Mouse (Mus musculus): ENCODE data around the gene Mycbp. TPM values are rescaled to one million over a fixed set of nuclear protein-coding genes. Genes with fewer than 3 reads are reported as not detected.

The Mycbp gene
- total and polyA plus RNA-seq, 2 experiments from 2014 or later = 8.1 to 50.7 TPM

GRCm38 (mm10) chr4:123956703-123957491 is 52.3 kb downstream of the Mycbp start:
- no peaks in the 10 kb centered on the region for H3K9me3 ChIP-seq (ENCODE audit: low read length)
- no peaks in the 10 kb centered on the region for H3K36me3 ChIP-seq (ENCODE audit: insufficient read depth, low read length)
- peak overlapping the region; percentile 42 for H3K4me2 ChIP-seq (ENCODE audit: low read depth, low read length)
- DNase-seq (ENCODE audit: low spot score) (peak; percentile 93), ATAC-seq (peak; percentile 84)
- H3K27ac ChIP-seq = no peak overlapping the region
- H3K4me3 ChIP-seq (ENCODE audit: low read length) = 0 out of 2 replicates have a peak overlapping the region, but pooled peaks have one; percentile 1
- no peak overlapping the region for H3K9ac ChIP-seq (replicated peaks; ENCODE audit: low read length)
- WGBS = 6% methylated on average over 31 of the region's 31 CpGs
- peaks cover 4% of the 10 kb centered on the region; the same call in 1 of the 2 replicates for H3K27me3 ChIP-seq (ENCODE audit: insufficient read depth, low read length)
- TF ChIP-seq CTCF (IDR thresholded peaks at IDR 0.05; ENCODE audit: low read depth) = peak; percentile 90
- no peaks in the 10 kb centered on the region for H3K4me1 ChIP-seq (ENCODE audit: insufficient read depth, low read length)

- Histone ChIP-seq H3K4me1 (ENCODE audit: insufficient read depth, low read length) (no peaks in the 10 kb centered on the region), H3K9ac (replicated peaks; ENCODE audit: low read length) (no peak overlapping the region), H3K27ac (no peak overlapping the region), H3K27me3 (ENCODE audit: insufficient read depth, low read length) (peaks cover 4% of the 10 kb centered on the region; the same call in 1 of the 2 replicates), H3K4me3 (ENCODE audit: low read length) (0 out of 2 replicates have a peak overlapping the region, but pooled peaks have one; percentile 1), H3K36me3 (ENCODE audit: insufficient read depth, low read length) (no peaks in the 10 kb centered on the region), H3K9me3 (ENCODE audit: low read length) (no peaks in the 10 kb centered on the region), H3K4me2 (ENCODE audit: low read depth, low read length) (peak overlapping the region; percentile 42)
- TF ChIP-seq CTCF (IDR thresholded peaks at IDR 0.05; ENCODE audit: low read depth) = no peak
- DNase-seq (ENCODE audit: low spot score) (no peak), ATAC-seq (no peak)
- 53% methylated on average over 4 of the region's 4 CpGs for WGBS
Measured at GRCm38 (mm10) chr4:123957492-123957808, 52.8 kb downstream of the Mycbp start.

GRCm38 (mm10) chr4:123957891-123958290 is 53.3 kb downstream of the Mycbp start:
- 73% methylated on average over 4 of the region's 4 CpGs for WGBS
- no peak overlapping the region for H3K4me2 ChIP-seq (ENCODE audit: low read depth, low read length)
- no peak for ATAC-seq

GRCm38 (mm10) chr4:123960955-123961354 is 56.3 kb downstream of the Mycbp start:
- Histone ChIP-seq H3K9me3 (ENCODE audit: low read length) (no peaks in the 10 kb centered on the region), H3K36me3 (ENCODE audit: insufficient read depth, low read length) (no peaks in the 10 kb centered on the region), H3K4me3 (ENCODE audit: low read length) (no peak overlapping the region), H3K27ac (no peak overlapping the region), H3K4me2 (ENCODE audit: low read depth, low read length) (no peak overlapping the region), H3K27me3 (ENCODE audit: insufficient read depth, low read length) (no peaks in the 10 kb centered on the region), H3K9ac (replicated peaks; ENCODE audit: low read length) (no peak overlapping the region), H3K4me1 (ENCODE audit: insufficient read depth, low read length) (no peaks in the 10 kb centered on the region)
- WGBS = 64% methylated on average over 4 of the region's 4 CpGs
- no peak for TF ChIP-seq CTCF (IDR thresholded peaks at IDR 0.05; ENCODE audit: low read depth)
- ATAC-seq = no peak
- no peak for DNase-seq (ENCODE audit: low spot score)

More at GRCm38 (mm10) chr4:123957891-123958290, 53.3 kb downstream of the Mycbp start:
- Histone ChIP-seq H3K36me3 (ENCODE audit: insufficient read depth, low read length) (no peaks in the 10 kb centered on the region), H3K4me3 (ENCODE audit: low read length) (no peak overlapping the region), H3K9ac (replicated peaks; ENCODE audit: low read length) (no peak overlapping the region), H3K27ac (no peak overlapping the region), H3K27me3 (ENCODE audit: insufficient read depth, low read length) (peaks cover 4% of the 10 kb centered on the region; the same call in 1 of the 2 replicates), H3K9me3 (ENCODE audit: low read length) (no peaks in the 10 kb centered on the region), H3K4me1 (ENCODE audit: insufficient read depth, low read length) (no peaks in the 10 kb centered on the region)
- TF ChIP-seq CTCF (IDR thresholded peaks at IDR 0.05; ENCODE audit: low read depth) = no peak
- no peak for DNase-seq (ENCODE audit: low spot score)

Other genes with a start within 250 kb of the Mycbp start
- 243 and 269 TPM in 2 replicates for gene Macf1, start 220.5 kb upstream of the Mycbp start, total RNA-seq (2014; rRNA removed)
- gene Macf1, start 220.5 kb upstream of the Mycbp start, polyA plus RNA-seq (2015; fragmentation: Nextera tagmentation; extraction: Ambion mirVana) = 57.3 and 57.8 TPM in 2 replicates
- 107 and 129 TPM in 2 replicates for gene Ndufs5, start 186.6 kb upstream of the Mycbp start, total RNA-seq (2014; rRNA removed)
- gene Ndufs5, start 186.6 kb upstream of the Mycbp start, polyA plus RNA-seq (2015; fragmentation: Nextera tagmentation; extraction: Ambion mirVana) = 651 and 656 TPM in 2 replicates
- 48.7 and 53.3 TPM in 2 replicates for gene Akirin1, start 154.5 kb upstream of the Mycbp start, total RNA-seq (2014; rRNA removed)
- gene Akirin1, start 154.5 kb upstream of the Mycbp start, polyA plus RNA-seq (2015; fragmentation: Nextera tagmentation; extraction: Ambion mirVana) = 80.6 and 82.7 TPM in 2 replicates
- 1.8 and 7.0 TPM in 2 replicates for gene Rhbdl2, start 117.0 kb upstream of the Mycbp start, total RNA-seq (2014; rRNA removed)
- gene Rhbdl2, start 117.0 kb upstream of the Mycbp start, polyA plus RNA-seq (2015; fragmentation: Nextera tagmentation; extraction: Ambion mirVana) = 1.5 and 1.8 TPM in 2 replicates
- gene 4933427I04Rik, start 45.2 kb upstream of the Mycbp start, total RNA-seq (2014; rRNA removed) = not detected in 2 replicates
- 0.10 and 0.18 TPM in 2 replicates for gene 4933427I04Rik, start 45.2 kb upstream of the Mycbp start, polyA plus RNA-seq (2015; fragmentation: Nextera tagmentation; extraction: Ambion mirVana)
- 41.4 and 49.1 TPM in 2 replicates for gene Rragc, start 12.6 kb downstream of the Mycbp start, total RNA-seq (2014; rRNA removed)
- gene Rragc, start 12.6 kb downstream of the Mycbp start, polyA plus RNA-seq (2015; fragmentation: Nextera tagmentation; extraction: Ambion mirVana) = 39.7 and 42.3 TPM in 2 replicates
- gene 4930535I16Rik, start 13.2 kb downstream of the Mycbp start, total RNA-seq (2014; rRNA removed) = not detected in 2 replicates
- gene 4930535I16Rik, start 13.2 kb downstream of the Mycbp start, polyA plus RNA-seq (2015; fragmentation: Nextera tagmentation; extraction: Ambion mirVana) = not detected in 2 replicates